Mouse (Mus musculus) embryo, embryonic 9.5 days (tissue): ENCODE measurements around the gene Pip4k2a.
"Not testable (repeated sequence)": the region's sequence is repeated elsewhere in the genome, so short reads cannot be mapped to it uniquely, and the experiment has no call there.

Source experiments
- DNase-seq: peaks from one replicate; pipeline ENCODE4 v3.0.0-alpha.2; 2017; ENCODE audit errors: extremely low spot score

The Pip4k2a gene

DNA sequence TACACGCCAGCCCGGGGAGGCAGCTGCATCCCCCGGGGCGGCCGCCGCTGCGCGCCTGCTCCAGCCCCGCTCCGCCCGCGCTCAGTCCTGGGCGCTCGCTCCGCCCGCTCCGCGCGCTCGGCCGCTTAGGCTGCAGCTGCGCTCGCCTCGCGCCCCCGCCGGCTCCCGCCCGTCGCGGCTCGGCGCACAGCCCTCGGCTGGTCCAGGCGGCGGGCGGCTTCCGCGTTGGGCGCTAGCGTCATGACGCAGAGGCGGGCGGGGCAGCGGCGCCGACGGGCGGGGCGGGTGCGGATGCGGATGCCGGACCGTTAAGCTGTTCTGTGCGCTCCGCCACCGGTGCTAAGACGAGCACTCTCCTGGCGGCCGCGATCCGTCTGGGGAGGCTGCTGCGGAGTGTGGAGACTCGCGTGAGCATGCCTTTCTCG, at the start of gene Pip4k2a, which contains the start of gene 4930426L09Rik:
Pip4k2a (minus strand) TSS at position 73 of the 425 bp plus-strand sequence.
4930426L09Rik (plus strand) TSS at position 290 of the 425 bp plus-strand sequence.
- DNase-seq = peak; percentile 91

- no peak for DNase-seq
These were observed 40.1 kb upstream of the Pip4k2a start for GRCm38 (mm10) chr2:19037907-19038570.

- DNase-seq = no peak
These were observed 39.5 kb upstream of the Pip4k2a start for GRCm38 (mm10) chr2:19037430-19037829.

- no peak for DNase-seq
These were observed 26.9 kb upstream of the Pip4k2a start for GRCm38 (mm10) chr2:19024807-19025206.

DNA sequence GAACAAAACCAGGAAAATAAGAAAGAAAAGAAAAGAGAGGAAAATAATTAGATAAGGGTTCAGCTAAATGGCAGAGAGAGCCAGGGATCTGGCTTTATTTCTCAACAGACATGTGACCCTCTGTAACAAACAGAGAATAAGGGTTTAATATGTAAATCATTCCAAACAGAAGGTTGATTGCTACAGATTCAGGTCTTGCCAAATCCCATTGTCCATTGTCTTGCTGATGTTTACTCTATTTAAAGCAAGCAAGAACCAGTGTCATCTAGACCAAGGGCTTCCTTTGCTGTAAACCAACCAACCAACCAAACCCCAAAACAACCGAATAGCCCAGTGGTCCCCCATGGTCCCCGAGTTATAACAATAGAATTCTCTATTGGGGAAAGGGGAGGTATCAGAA, 20.1 kb upstream of the Pip4k2a start:
- DNase-seq = no peak

DNA sequence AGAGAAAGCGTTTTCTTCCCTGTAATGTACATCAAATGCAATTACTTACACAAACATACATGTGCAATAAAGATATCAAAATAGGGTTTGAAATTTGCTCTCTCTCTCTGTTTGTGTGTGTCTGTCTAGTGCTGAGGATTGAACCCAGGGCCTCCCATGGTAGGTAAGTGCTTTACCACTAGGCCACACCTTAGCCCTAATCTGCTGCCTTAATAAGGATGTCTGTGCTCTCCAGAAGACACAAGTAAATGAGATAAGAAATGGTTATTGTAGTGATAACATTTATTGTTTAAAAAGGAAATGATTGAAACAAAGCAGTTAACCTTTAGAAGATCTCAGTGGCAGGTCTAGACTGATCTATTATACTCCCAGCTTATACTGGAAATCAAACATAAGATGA, 18.9 kb upstream of the Pip4k2a start:
- no peak for DNase-seq

GRCm38 (mm10) chr2:19016348-19016747, 18.4 kb upstream of the Pip4k2a start:
- DNase-seq = no peak

DNA sequence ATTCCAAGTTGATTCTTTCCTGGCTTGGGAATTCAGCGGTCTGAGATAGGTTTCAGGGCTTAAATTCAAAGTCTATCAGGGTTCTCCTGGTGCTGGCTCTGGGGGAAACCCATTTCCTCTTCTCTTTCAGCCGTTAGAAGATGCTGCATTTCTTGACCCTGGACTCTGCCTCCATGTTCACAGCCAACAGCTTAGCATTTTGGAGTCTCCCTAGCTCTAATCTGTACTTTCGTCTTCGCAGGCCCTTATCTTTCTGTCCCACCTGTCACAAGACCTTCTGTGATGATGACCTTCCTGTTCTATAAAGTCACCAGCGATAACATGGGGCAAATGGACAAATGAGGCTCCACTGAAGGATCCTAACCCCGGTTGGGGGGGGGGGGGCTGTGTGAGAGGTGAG, 13.5 kb upstream of the Pip4k2a start:
- DNase-seq = no peak

DNA sequence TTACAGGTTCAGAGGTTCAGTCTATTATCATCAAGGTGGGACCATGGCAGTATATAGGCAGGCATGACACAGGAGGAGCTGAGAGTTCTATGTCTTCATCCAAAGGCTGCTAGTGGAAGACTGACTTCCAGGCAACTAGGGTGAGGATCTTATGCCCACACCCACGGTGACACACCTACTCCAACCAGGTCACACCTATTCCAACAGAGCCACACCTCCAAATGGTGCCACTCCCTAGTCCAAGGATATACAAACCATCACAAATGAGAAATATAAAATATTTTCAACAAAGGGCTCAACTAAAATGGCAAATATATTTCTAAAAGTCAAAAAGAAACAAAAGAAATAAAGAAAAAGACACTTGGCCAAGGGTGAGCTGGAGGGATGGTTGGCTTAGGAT, 12.6 kb upstream of the Pip4k2a start:
- not testable (repeated sequence) for DNase-seq

DNA sequence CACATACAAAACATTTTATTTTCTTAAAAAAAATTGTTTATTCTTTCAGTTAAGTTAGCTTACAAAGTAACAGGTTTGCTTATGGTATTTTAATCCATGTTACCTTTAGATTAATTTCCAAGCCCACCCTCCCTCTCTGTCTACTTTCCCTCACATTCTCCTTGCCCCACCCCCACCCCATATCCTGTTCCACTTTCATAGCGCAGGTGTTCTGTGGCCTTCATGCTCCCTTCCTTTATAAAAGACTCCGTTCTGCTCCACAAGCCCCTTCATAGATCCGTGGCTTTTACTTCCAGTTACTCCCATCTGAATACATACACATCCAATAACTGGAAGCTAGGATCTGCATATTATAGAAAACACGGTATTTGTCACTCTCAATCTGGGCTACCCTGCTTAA, 9.7 kb upstream of the Pip4k2a start:
- DNase-seq = no peak

DNA sequence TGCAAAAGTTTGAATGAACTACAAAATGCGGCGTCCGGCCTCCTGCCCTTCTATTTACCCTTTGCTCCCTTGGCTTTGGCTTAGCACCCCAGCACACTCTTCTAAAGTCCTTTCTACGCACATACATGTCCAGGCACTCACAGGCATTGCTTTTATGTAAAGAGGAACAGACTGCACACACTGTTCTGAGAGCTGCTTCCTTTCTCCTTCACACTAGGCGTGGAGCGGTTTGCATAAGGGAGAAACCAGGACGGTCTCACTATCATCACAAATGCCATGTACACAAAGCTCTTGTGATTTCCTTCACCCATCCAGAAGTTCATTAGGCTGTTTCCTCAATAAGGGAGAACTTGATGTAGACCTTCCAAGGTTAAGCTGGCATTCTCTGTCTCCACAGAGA, 8.2 kb upstream of the Pip4k2a start:
- no peak for DNase-seq

DNA sequence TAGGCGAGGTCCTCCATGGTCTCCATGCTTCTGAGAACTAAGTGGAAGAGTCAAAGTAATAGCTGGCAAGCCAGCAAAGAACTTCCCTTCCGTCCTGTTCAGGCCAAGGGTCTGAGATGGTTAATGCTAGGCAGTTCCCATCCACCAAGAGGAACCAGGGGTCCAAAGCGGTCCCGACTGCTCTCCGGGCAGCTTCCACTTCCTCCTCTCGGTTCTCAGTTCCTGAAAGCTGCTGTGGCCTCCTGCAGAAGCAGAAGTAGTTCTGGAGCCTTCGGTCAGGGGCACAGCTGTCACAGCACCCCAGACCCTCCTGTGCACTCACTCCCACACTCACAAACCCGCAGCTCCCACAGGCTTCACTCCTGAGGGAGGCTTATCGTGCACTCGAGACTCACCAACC, 6.9 kb upstream of the Pip4k2a start:
- no peak for DNase-seq

DNA sequence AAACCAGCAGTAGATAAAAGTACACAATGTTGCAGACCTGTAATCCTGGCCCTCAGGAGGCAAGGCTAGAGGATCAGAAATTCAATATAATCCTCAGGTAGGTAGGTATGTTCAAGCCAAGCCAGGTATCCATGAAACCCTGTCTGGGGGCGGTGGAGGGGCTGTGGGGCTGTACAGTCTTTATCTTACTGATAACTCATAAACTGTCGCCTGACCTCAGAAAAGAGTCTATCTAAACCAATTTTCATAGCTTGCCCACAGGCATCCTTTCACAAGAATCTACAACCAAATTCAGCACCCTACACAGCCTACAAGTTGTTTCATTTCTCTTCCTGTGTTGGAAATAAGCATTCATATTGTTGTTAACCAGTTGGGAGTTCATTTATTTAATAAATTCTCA, 1.5 kb upstream of the Pip4k2a start:
- no peak for DNase-seq

- no peak for DNase-seq
These were observed 447 bp downstream of the Pip4k2a start for GRCm38 (mm10) chr2:18997387-18997971.

DNA sequence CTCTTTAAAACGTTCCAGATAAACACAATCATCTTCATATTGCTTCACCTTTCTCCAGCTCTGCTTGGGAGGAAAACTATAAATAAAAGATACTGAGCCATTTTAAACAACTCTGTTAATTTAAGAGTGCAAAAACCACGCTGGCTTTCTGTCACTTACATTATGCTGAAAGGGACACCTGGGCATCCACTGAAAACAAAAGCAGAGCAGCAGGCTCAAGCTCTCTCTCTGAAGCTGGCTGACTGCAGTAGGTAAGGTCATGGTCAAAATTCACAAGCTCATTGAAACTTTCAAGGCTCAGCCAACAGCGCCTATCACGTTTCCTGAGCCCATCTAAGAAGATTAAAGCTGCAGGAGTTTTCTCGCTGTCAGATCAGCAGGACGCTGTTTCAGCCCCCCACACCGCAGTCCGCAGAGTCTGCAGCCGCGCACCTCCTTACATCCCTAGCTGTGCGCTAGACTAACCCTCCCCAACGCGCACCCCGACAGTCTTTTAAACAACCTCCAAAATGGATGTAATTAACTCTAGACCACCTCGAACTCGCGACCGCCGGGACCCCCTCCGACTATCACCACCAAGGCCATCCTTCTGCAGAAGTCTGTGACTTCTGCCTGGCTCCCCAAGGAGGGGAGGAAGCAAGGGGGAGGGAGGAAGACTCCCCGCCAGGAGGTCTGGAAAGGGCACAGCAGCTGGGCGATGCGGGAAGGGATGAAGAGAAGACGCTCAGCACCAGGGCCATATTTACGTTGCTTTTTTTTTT, 1.3 kb downstream of the Pip4k2a start:
- peak; percentile 30 for DNase-seq

- DNase-seq = no peak
These were observed 5.1 kb downstream of the Pip4k2a start for GRCm38 (mm10) chr2:18992512-18993510.

DNA sequence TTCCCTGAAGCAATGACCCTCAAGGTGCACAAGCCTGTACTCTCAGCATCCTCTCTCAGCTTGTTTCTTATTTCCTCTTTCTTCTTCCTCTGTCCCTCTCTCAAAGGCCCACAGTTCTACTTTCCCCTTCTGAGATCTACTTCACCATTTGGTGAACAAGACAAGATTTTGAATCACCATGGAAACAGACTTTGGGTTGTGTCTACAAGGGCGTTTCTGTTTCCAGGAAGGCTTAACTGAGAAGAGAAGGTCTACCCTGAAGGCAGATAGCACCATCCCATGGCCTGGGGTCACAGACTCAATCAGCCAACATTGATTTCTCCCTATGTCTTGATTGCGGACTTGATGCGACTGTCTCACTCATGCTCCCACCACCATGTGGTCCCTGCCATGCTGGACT, 9.0 kb downstream of the Pip4k2a start:
- no peak for DNase-seq

- DNase-seq = no peak
These were observed 12.4 kb downstream of the Pip4k2a start for GRCm38 (mm10) chr2:18985506-18985905.

GRCm38 (mm10) chr2:18984095-18984847, 13.7 kb downstream of the Pip4k2a start:
- DNase-seq = no peak

DNA sequence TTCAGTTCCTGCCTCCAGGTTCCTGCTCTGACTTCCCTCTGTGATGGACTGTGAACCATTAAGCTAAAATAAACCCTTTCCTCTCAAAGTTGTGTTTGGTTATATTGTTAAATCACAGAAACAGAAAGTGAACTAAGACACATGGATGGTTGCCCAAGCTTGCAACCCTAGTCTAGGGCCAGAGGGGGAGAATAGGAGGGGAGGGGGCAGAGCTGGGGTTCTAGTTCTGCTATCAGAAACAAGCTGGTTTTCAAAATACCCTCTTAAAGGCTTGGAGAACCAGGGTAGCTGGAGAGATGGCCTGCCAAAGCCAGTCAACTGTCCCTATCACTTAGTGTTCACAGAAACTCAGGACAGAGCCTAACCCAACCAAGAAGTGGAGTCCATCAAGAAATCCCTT, 14.4 kb downstream of the Pip4k2a start:
- no peak for DNase-seq

GRCm38 (mm10) chr2:18982581-18982980, 15.3 kb downstream of the Pip4k2a start:
- no peak for DNase-seq
